Mouse (Mus musculus) naive thymus-derived CD4-positive, alpha-beta T cell, adult 2 months (primary cell): ENCODE results near the gene Platr25.
"Not testable (repeated sequence)": the region's sequence is repeated elsewhere in the genome, so short reads cannot be mapped to it uniquely, and the experiment has no call there.

Experiments used
- DNase-seq: peaks from one replicate; pipeline ENCODE4 v3.0.0-alpha.2; 2011; ENCODE audit warnings: low read depth

Gene Platr25

DNA sequence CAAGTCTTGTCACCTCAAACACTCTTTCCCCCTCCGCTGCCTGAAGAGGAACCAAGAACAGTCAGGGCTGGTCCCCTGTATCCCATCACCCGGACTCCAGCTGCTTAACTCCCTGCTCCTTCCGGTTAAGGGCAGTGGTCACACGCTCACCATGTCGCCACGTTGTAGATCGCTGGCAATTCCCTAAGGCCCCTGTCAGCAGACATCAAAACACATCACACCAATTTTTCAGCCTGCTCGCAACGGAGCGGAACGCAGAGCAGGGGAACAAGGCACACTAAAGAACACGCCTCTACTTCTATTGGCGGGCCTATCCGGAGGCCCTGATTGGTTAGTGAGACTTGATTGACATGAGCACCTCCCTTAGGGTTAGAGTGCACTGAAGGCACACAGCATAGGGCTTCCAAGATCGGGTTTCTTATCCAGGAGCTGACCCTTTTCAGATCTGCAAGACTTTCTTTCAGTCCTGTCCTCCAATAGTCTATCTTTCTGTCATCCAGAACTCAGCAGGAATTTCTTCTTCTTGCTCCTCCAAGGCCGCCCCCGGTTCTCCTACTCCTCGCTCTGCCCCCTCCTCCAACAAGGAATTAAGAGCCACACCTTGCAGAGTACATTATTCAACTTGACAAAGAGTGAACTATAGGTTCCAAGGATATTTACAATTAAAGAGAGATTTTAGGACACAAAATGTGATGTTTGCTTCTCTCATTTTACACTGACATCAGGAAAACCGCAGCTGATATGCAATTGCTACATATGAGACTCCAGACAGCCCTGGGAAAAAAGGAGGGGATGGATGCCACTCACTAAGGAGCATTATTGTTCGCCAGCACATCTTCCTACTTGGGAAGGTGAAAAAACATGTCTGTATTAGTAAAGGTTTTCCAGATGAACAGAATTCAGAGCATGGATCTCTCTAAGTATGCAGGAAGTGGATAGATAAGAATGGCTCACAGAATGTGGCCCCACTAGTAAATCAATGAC is at the start of gene Platr25:
Gene Platr25 (minus strand): TSS at position 278 of the 984 bp plus-strand sequence.
- peak; percentile 73 for DNase-seq

- not testable (repeated sequence) for DNase-seq
Observed at GRCm38 (mm10) chr13:62807981-62808380, 47.5 kb upstream of the Platr25 start.

GRCm38 (mm10) chr13:62786135-62786493 is 25.6 kb upstream of the Platr25 start:
- not testable (repeated sequence) for DNase-seq

DNA sequence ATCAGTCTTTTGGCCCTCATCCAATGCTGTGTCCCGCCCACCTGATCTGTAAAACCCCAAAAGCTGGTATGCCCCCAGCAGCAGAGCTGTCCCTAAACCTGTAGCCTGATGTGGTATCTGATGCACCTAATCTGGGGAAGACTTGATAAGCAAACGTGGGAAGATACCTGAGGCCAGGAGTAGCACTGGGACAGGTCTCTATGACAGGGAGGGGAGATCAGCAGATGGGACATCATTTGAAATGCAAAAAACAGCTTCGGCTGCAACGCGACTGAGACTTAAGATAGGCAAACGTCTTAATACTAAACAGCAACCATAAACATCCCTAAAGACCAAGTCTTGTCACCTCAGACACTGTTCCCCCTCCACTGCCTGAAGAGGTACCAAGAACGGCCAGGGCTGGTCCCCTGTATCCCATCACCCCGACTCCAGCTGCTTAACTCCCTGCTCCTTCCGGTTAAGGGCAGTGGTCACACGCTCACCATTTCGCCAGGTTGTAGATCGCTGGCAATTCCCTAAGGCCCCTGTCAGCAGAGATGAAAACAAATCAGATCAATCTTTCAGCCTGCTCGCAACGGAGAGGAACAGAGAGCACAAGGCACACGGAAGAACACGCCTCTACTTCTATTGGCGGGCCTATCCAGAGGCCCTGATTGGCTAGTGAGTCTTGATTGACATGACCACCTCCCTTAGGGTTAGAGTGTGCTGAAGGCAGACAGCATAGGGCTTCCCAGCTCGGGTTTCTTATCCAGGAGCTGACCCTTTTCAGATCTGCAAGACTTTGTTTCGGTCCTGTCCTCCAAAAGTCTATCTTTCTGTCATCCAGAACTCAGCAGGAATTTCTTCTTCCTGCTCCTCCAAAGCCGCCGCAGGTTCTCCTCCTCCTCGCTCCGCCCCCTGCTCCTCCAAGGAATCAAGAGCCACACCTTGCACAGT is 25.0 kb upstream of the Platr25 start, which contains the start of gene Gm5141:
Gene Gm5141 (minus strand): TSS at position 610 of the 936 bp plus-strand sequence.
- DNase-seq, result peak; percentile 59

- DNase-seq, result peak; percentile 68
Observed at GRCm38 (mm10) chr13:62763806-62764205, 3.3 kb upstream of the Platr25 start.

- no peak for DNase-seq
Observed at GRCm38 (mm10) chr13:62733322-62733721, 27.2 kb downstream of the Platr25 start.

DNA sequence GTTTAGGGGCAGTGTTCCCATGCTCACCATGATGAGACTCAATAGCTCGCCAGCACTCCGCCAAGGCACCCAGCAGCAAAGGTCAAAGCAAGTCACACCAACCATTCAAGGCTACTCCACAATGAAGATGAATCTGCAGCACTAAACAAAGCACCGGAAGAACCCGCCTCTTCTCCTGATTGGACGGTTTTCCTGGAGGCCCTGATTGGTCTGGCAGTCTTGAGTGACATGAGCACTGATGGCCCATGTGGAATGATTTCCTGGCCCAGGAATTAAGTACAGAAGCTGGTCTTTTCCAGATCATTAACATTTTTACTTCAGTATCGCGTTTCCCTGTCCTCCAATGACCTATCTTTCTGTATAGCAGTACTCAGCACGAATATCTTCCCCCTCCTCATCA is 47.9 kb downstream of the Platr25 start:
- not testable (repeated sequence) for DNase-seq

DNA sequence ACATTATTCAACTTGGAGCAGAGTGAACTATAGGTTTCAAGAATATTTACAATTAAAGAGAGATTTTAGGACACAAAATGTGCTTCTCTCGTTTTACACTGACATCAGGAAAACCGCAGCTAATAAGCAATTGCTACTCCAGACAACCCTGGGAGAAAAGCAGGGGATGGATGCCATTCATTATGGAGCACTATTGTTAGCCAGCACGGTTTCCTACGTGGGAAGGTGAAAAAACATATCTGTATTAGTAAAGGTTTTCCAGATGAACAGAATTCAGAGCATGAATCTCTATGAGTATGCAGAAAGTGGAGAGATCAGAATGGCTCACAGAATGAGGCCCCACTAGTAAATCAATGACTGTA is 75.2 kb downstream of the Platr25 start:
- DNase-seq, result not testable (repeated sequence)

DNA sequence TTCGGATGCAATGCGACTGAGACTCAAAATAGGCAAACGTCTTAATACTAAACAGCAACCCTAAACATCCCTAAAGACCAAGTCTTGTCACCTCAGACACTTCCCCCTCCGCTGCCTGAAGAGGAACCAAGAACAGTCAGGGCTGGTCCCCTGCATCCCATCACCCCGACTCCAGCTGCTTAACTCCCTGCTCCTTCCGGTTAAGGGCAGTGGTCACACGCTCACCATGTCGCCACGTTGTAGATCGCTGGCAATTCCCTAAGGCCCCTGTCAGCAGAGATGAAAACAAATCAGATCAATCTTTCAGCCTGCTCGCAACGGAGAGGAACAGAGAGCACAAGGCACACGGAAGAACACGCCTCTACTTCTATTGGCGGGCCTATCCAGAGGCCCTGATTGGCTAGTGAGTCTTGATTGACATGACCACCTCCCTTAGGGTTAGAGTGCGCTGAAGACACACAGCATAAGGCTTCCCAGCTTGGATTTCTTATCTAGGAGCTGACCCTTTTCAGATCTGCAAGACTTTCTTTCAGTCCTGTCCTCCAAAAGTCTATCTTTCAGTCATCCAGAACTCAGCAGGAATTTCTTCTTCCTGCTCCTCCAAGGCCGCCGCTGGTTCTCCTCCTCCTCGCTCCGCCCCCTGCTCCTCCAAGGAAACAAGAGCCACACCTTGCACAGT is 75.8 kb downstream of the Platr25 start:
- peak; percentile 68 for DNase-seq

- DNase-seq, result no peak
Observed at GRCm38 (mm10) chr13:62653369-62653743, 107.2 kb downstream of the Platr25 start.

- DNase-seq, result peak; percentile 83
Observed at GRCm38 (mm10) chr13:62652681-62653368, 107.7 kb downstream of the Platr25 start.

GRCm38 (mm10) chr13:62627071-62627470 is 133.4 kb downstream of the Platr25 start:
- peak; percentile 79 for DNase-seq

GRCm38 (mm10) chr13:62624277-62624665 is 136.2 kb downstream of the Platr25 start:
- DNase-seq, result peak; percentile 14

DNA sequence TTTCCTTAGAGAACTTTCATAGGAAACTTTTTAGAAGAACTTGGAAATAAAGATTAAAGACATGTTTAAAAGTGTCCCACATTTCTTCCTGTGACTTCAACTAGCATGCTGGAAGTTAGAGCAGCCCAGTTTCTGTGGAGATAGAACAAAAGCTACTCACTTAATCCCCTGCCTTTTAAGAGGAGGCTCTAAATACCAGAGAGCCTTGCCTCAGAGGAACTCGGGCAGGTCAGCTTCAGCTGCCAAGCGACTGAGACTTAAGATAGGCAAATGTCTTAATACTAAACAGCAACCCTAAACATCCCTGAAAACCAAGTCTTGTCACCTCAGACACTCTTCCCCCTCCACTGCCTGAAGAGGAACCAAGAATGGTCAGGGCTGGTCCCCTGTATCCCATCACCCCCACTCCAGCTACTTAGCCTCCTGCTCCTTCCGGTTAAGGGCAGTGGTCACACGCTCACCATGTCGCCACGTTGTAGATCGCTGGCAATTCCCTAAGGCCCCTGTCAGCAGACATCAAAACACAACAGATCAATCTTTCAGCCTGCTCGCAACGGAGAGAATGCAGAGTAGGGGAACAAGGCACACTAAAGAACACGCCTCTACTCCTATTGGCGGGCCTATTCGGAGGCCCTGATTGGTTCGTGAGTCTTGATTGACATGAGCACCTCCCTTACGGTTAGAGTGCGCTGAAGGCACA is 136.8 kb downstream of the Platr25 start, which contains the start of gene 6720489N17Rik:
Gene 6720489N17Rik (minus strand): TSS at position 606 of the 700 bp plus-strand sequence.
- DNase-seq, result peak; percentile 87
